Mouse (Mus musculus) intestine, embryonic 16.5 days (tissue): ENCODE data around the gene Glcci1. TPM values are rescaled to one million over a fixed set of nuclear protein-coding genes. Genes with fewer than 3 reads are reported as not detected.

ENCODE experiments used
- ATAC-seq: fragments of 200-750 bp; cut with Nextera tagmentation; 2 replicates; pipeline ENCODE4 v1.8.0; 2017; ENCODE audit warnings: moderate TSS enrichment, moderate library complexity
- H3K27ac ChIP-seq: fragments of 300-500 bp; sonication (generic); 2 replicates; pipeline ENCODE4 v1.5.1; 2014; ENCODE audit warnings: mild to moderate bottlenecking, low read length
- H3K27me3 ChIP-seq: fragments of 300-500 bp; sonication (generic); replicated peaks from 2 replicates; pipeline ENCODE4 v1.6.1; 2014; ENCODE audit warnings: low read length, control low read depth, mixed read lengths; ENCODE audit not compliant: control insufficient read depth, insufficient read depth
- H3K36me3 ChIP-seq: fragments of 300-500 bp; sonication (generic); 2 replicates; pipeline ENCODE4 v1.6.1; 2014; ENCODE audit warnings: low read length, control low read depth; ENCODE audit not compliant: control insufficient read depth, insufficient read depth
- H3K4me1 ChIP-seq: fragments of 300-500 bp; sonication (generic); 2 replicates; pipeline ENCODE4 v1.6.1; 2014; ENCODE audit warnings: low read length, control low read depth, mixed read lengths; ENCODE audit not compliant: control insufficient read depth, insufficient read depth
- H3K4me2 ChIP-seq: fragments of 300-500 bp; sonication (generic); 2 replicates; pipeline ENCODE4 v1.6.1; 2014; ENCODE audit warnings: low read depth, low read length, control low read depth
- H3K4me3 ChIP-seq: fragments of 300-500 bp; sonication (generic); 2 replicates; pipeline ENCODE4 v1.5.1; 2014; ENCODE audit warnings: mild to moderate bottlenecking, low read length
- H3K9ac ChIP-seq: fragments of 300-500 bp; sonication (generic); 2 replicates; pipeline ENCODE4 v1.6.1; 2014; ENCODE audit warnings: low read depth, low read length
- H3K9me3 ChIP-seq: fragments of 300-500 bp; sonication (generic); 2 replicates; pipeline ENCODE4 v1.6.1; 2016; ENCODE audit warnings: low read length, control low read depth; ENCODE audit not compliant: control insufficient read depth
- WGBS: fragments of 180-500 bp; shearing (Covaris S2); extraction: QIAGEN DNeasy Blood & Tissue Kit; methylation state at CpG from one replicate; pipeline ENCODE4 v1.1.7; 2014; 5-methylcytosine and 5-hydroxymethylcytosine counted together
- polyA plus RNA-seq: library from polyadenylated mRNA; unstranded; fragments of >200 nt; fragmentation: Nextera tagmentation; extraction: Ambion mirVana; gene quantifications from 2 replicates; pipeline ENCODE4 v1.2.1, GENCODE M21; 2015

Glcci1 gene
- polyA plus RNA-seq, 1 experiment from 2014 or later = 2.3 TPM

DNA sequence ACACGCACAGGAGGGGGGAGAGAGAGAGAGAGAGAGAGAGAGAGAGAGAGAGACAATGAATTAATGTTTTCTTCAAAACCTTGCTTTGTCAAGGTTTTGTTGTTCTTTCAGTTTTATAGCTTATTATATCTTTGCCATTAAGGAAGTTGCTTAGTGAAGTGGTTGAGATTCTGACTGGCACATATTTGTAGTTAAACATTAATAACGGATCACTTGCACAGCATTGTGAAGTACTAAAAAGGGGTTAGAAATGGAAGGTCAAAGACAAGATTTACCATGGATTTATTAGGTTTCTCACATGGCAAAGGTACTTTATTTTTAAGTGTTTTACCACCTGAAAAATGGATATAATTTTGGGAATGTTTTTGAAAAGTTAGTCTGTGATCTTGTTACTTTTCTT, 51.3 kb downstream of the Glcci1 start:
- no peak overlapping the region for H3K9ac ChIP-seq
- H3K27ac ChIP-seq = no peak overlapping the region
- 79% methylated on average over 2 of the region's 2 CpGs for WGBS
- 0 out of 2 replicates have a peak, but pooled peaks cover 3% of the 10 kb centered on the region for H3K4me1 ChIP-seq
- no peaks in the 10 kb centered on the region for H3K9me3 ChIP-seq
- no peak overlapping the region for H3K4me2 ChIP-seq
- H3K4me3 ChIP-seq = no peak overlapping the region
- H3K36me3 ChIP-seq = no peaks in the 10 kb centered on the region
- H3K27me3 ChIP-seq = no peaks in the 10 kb centered on the region
- ATAC-seq = peak; percentile 72

DNA sequence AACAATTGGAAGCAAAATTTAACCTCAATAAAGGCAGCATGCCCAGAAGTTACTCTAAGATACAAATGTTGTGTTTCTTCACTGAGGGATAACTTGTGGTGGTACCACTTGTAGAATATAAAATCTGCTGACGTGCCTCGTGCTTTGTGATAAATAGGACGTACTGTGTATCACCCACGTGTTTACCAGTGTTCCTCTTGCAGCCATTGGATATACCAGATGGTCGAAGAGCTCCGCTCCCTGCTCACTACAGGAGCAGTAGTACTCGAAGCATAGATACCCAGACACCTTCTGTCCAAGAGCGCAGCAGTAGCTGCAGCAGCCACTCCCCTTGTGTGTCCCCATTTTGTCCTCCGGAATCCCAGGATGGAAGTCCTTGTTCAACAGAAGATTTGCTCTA, 73.0 kb downstream of the Glcci1 start:
- Histone ChIP-seq H3K9me3 (no peaks in the 10 kb centered on the region), H3K27me3 (no peaks in the 10 kb centered on the region), H3K27ac (no peak overlapping the region), H3K4me1 (no peaks in the 10 kb centered on the region), H3K9ac (no peak overlapping the region), H3K4me2 (no peak overlapping the region), H3K36me3 (no peaks in the 10 kb centered on the region), H3K4me3 (no peak overlapping the region)
- ATAC-seq = no peak
- WGBS = 94% methylated on average over 9 of the region's 9 CpGs

DNA sequence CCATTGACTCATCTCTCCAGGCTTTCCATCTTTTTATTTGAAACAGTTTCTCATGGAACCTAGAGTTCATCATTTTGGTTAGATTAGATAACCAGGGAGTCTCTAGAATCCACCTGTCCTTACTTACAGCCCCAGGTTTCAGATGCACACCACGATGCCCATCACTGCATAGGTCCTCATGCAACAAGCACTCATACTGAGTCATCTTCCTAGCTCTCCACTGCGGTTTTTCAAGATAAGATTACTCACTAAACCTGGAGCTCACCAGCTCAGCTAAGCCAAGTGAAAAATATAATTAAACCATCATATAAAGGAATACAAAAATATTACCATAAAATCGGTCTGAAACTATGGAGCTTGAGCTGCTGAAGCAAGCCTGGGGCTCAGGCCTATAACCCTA, 74.5 kb downstream of the Glcci1 start:
- Histone ChIP-seq H3K4me3 (no peak overlapping the region), H3K27me3 (no peaks in the 10 kb centered on the region), H3K9ac (no peak overlapping the region), H3K9me3 (no peaks in the 10 kb centered on the region), H3K4me1 (no peaks in the 10 kb centered on the region), H3K27ac (no peak overlapping the region), H3K4me2 (no peak overlapping the region), H3K36me3 (no peaks in the 10 kb centered on the region)
- ATAC-seq = no peak
- WGBS = 89% methylated on average over 3 of the region's 3 CpGs

DNA sequence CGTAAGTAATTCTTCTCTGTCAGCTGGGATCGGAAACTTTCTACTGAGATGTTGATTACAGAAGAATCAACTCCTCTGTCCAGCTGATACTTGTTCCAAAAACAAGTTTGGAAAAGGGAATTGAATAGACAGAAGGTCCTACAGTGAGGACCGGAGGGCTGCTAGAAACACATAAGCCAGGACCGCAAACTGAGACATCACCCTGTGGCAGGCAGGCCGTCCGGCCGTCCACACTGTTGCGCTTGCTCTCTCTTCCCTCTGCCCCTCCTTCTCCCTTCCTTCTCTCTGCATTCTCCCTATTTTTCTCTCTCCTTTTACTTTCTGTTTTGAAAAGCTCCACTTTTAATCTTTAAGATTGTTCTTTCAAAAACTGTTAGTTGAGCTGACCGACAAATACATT, 82.3 kb downstream of the Glcci1 start:
- no peak overlapping the region for H3K4me2 ChIP-seq
- no peak overlapping the region for H3K27ac ChIP-seq
- H3K4me3 ChIP-seq = no peak overlapping the region
- no peaks in the 10 kb centered on the region for H3K4me1 ChIP-seq
- no peak for ATAC-seq
- H3K36me3 ChIP-seq = no peaks in the 10 kb centered on the region
- no peaks in the 10 kb centered on the region for H3K27me3 ChIP-seq
- WGBS = 84% methylated on average over 9 of the region's 9 CpGs
- H3K9ac ChIP-seq = no peak overlapping the region
- no peaks in the 10 kb centered on the region for H3K9me3 ChIP-seq

DNA sequence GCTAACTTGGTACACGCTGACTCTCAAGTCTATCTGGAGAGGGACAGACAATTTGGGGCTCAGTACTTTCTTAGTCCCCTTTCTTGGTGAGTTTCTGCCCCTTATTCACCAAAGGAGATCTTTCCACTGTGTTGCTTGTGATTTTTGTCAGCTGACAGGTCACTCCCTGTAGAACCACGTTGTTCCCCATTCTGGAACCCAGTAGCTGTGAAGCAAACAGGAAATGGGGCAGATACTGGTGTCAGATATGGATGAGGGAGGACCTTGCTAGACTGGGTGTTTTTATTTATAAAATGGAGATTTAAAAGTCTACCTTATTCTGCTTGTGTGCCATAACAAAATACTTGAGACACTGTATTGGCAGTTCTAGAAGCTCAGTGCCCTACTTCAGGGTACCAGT, 108.0 kb downstream of the Glcci1 start:
- H3K4me3 ChIP-seq = no peak overlapping the region
- no peak overlapping the region for H3K27ac ChIP-seq
- ATAC-seq = no peak
- no peak overlapping the region for H3K4me2 ChIP-seq
- H3K9me3 ChIP-seq = peaks cover 5% of the 10 kb centered on the region; the same call in 1 of the 2 replicates
- no peaks in the 10 kb centered on the region for H3K36me3 ChIP-seq
- 69% methylated on average over 2 of the region's 2 CpGs for WGBS
- no peaks in the 10 kb centered on the region for H3K4me1 ChIP-seq
- H3K9ac ChIP-seq = no peak overlapping the region
- H3K27me3 ChIP-seq = no peaks in the 10 kb centered on the region

DNA sequence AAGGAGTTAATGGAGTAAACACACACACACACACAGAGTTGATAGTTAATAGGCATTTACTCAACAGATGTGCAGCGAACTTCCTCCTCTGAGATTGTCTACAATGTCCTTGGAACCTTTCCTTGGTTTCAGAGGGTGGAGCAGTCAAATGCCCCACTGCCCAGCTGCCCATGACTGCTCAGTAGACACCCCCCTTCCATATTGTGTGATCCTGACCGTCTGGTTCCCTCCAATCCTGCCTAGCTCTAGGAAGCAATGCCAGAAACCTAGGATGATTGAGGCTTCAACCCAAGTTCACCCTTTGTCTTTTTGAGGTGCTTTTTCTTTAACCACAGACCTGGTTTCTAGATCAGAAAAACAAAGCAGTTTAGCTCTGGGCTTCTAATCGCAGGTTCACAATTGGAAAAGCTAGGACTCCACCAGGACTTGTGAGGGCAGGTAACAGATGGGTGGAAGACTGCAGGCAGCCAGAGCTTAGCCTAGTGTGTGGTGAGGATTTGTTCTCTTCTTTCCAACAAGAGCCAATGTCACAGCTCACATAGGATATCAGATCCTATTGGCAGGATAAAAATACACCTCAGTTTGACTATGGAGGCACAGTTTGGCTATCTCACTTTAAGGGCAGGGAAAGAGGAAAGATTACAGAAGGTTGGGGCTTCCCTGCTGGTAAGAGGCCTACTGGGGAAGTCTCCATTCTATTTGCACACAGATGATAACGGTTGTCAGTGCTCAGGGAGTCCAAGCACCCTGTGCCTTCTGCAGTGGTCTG, 110.4 kb downstream of the Glcci1 start:
- no peak overlapping the region for H3K4me3 ChIP-seq
- H3K36me3 ChIP-seq = no peaks in the 10 kb centered on the region
- no peaks in the 10 kb centered on the region for H3K27me3 ChIP-seq
- peaks cover 5% of the 10 kb centered on the region; the same call in 1 of the 2 replicates for H3K9me3 ChIP-seq
- WGBS = 74% methylated on average over 4 of the region's 4 CpGs
- no peak for ATAC-seq
- H3K4me2 ChIP-seq = no peak overlapping the region
- no peak overlapping the region for H3K9ac ChIP-seq
- no peak overlapping the region for H3K27ac ChIP-seq
- no peaks in the 10 kb centered on the region for H3K4me1 ChIP-seq

DNA sequence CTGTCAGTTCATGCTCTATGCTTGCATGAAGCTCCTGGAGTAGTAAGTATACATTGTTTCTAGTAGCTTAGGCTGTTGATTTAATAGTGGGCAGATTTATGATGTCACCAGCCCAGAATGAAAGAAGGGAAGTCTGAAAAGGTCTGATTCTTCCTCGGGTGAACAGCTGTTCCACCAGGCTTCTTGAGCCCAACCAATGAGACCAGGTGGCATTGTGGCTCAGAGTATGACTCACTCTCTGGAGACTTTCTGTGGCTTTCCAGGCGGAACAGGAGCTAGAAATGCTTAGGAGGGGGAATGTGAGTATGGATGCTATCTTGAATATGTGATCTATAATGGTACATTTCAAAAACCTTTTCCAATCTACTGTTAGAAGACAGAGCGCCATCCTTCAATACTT, 113.6 kb downstream of the Glcci1 start:
- no peak overlapping the region for H3K27ac ChIP-seq
- peaks cover 5% of the 10 kb centered on the region; the same call in 1 of the 2 replicates for H3K9me3 ChIP-seq
- no peaks in the 10 kb centered on the region for H3K27me3 ChIP-seq
- H3K36me3 ChIP-seq = no peaks in the 10 kb centered on the region
- no peak overlapping the region for H3K4me2 ChIP-seq
- ATAC-seq = no peak
- H3K4me1 ChIP-seq = no peaks in the 10 kb centered on the region
- no peak overlapping the region for H3K9ac ChIP-seq
- WGBS = 71% methylated on average over 3 of the region's 3 CpGs
- H3K4me3 ChIP-seq = no peak overlapping the region

DNA sequence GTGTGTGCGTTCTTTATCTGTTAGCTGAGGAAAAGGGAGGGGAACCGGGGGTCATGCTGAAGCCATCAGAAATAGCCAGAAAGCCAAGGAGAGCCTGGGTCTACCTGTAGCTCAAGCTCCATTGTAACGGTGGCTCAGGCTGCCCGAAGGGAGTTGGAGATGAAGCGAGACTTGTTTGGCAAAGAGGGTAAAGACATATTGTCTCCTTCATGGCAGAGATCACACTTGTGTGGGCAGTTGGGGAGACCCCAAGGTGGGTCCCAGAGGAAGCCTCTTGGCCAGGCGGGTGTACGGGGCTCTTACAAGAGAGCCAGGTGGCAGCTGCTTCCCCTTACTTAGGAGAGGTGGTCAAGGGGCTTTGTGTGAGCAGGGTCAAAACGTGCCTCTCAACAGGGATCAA, 118.8 kb downstream of the Glcci1 start:
- Histone ChIP-seq H3K4me3 (no peak overlapping the region), H3K36me3 (no peaks in the 10 kb centered on the region), H3K9me3 (no peaks in the 10 kb centered on the region), H3K27ac (no peak overlapping the region), H3K9ac (no peak overlapping the region), H3K4me1 (no peaks in the 10 kb centered on the region), H3K27me3 (no peaks in the 10 kb centered on the region), H3K4me2 (no peak overlapping the region)
- WGBS = 92% methylated on average over 8 of the region's 8 CpGs
- no peak for ATAC-seq

DNA sequence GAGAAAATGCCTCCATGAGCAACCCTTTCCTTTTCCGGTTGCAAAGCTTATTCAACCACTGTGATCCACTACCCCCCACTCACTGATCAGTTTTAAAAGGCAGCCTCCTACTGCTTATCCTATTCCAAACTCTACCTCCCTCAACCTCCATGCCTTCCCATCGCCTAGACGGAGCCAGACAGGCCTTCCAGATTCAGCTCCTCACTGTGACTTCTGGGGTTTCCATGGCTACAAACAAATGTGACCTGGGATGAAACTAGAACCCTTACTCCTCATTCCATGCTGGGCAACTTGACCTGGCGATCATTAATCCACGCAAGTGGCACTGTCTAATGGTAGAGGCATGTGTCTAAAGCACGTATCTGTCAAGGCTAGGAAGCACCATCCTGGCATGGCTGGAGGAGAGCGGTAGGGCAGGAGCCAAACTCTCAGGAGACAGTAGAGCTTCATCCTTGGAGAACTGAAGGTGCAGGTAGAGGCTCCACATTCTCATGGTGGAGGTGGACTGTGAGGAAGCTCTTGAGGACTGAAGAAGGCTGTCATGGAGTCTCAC, 119.4 kb downstream of the Glcci1 start:
- H3K9me3 ChIP-seq = no peaks in the 10 kb centered on the region
- no peaks in the 10 kb centered on the region for H3K27me3 ChIP-seq
- H3K4me2 ChIP-seq = no peak overlapping the region
- no peaks in the 10 kb centered on the region for H3K4me1 ChIP-seq
- WGBS = 87% methylated on average over 7 of the region's 7 CpGs
- no peak overlapping the region for H3K27ac ChIP-seq
- no peaks in the 10 kb centered on the region for H3K36me3 ChIP-seq
- H3K9ac ChIP-seq = no peak overlapping the region
- no peak overlapping the region for H3K4me3 ChIP-seq
- ATAC-seq = no peak
